Comparison of ENCODE assay signal across 34 mouse cellular contexts in genomic region chr5:114851565-114852236, GRCm38 (mm10). TPM values are rescaled to one million over a fixed set of nuclear protein-coding genes. Genes with fewer than 3 reads are reported as not detected.
A peak's percentile ranks its signal among the peaks of the same experiment; 100 is the strongest.
DNase-seq lines count a peak whose midpoint lies in the region; ATAC-seq lines count a peak whose summit lies in the region.
"Had no signal": no experiment of that assay in that cellular context is flagged by ENCODE, and none has a peak within 500 bp of the region (broad histone marks: within the 10 kb centered on the region; RNA-seq: fewer than 3 reads in every experiment).

No protein-coding gene starts in this region.

- peak; percentile 84 for DNase-seq in heart, adult 11 months
- no peak for DNase-seq in heart, embryonic 10.5 days (ENCODE audit: low spot score)
- no peak for DNase-seq in gastrocnemius, postnatal 4 days (ENCODE audit: low spot score in 2 of 2)
- DNase-seq: adrenal gland, adult 8-10 months; adrenal gland, postnatal 25 days; cerebellum, adult 11-12 months; cerebellum, adult 8-10 months; cerebellum, postnatal 10 days; cerebellum, postnatal 36 days; embryo, embryonic 11 days; gastrocnemius, postnatal 10 days; gastrocnemius, postnatal 36 days; heart, adult 18-20 months had no signal

- no peak overlapping the region for H3K27ac ChIP-seq in heart, embryonic 10.5 days
- no peak overlapping the region for H3K27ac ChIP-seq in kidney, embryonic 14.5 days (ENCODE audit: low read depth, low read length)
- H3K27ac ChIP-seq in kidney, embryonic 16.5 days (ENCODE audit: low read length), result no peak overlapping the region
- H3K27ac ChIP-seq in liver, embryonic 12.5 days, result no peak overlapping the region
- no peak overlapping the region for H3K27ac ChIP-seq in liver, embryonic 15.5 days (replicated peaks)
- H3K27ac ChIP-seq: embryonic facial prominence, embryonic 10.5 days; embryonic facial prominence, embryonic 13.5 days; forebrain, embryonic 10.5 days; forebrain, embryonic 13.5 days; heart, embryonic 13.5 days; hindbrain, embryonic 10.5 days; hindbrain, embryonic 13.5 days had no signal

- no peak overlapping the region for H3K9ac ChIP-seq in kidney, embryonic 14.5 days (ENCODE audit: low read depth, low read length)
- no peak overlapping the region for H3K9ac ChIP-seq in kidney, embryonic 16.5 days (replicated peaks; ENCODE audit: low read length)
- no peak overlapping the region for H3K9ac ChIP-seq in liver, embryonic 12.5 days
- H3K9ac ChIP-seq in liver, embryonic 15.5 days, result no peak overlapping the region
- H3K9ac ChIP-seq: embryonic facial prominence, embryonic 13.5 days; forebrain, embryonic 13.5 days; heart, embryonic 13.5 days; hindbrain, embryonic 13.5 days had no signal

- H3K4me2 ChIP-seq in kidney, embryonic 14.5 days (replicated peaks; ENCODE audit: low read depth, low read length), result no peak overlapping the region
- no peak overlapping the region for H3K4me2 ChIP-seq in kidney, embryonic 16.5 days (replicated peaks; ENCODE audit: low read depth, low read length)
- H3K4me2 ChIP-seq in liver, embryonic 12.5 days, result no peak overlapping the region
- H3K4me2 ChIP-seq in liver, embryonic 15.5 days, result no peak overlapping the region
- H3K4me2 ChIP-seq: embryonic facial prominence, embryonic 13.5 days; forebrain, embryonic 13.5 days; heart, embryonic 13.5 days; hindbrain, embryonic 13.5 days had no signal

- no peaks in the 10 kb centered on the region for H3K36me3 ChIP-seq in heart, embryonic 10.5 days
- no peaks in the 10 kb centered on the region for H3K36me3 ChIP-seq in kidney, embryonic 14.5 days (ENCODE audit: control insufficient read depth, insufficient read depth, low read length)
- no peaks in the 10 kb centered on the region for H3K36me3 ChIP-seq in kidney, embryonic 16.5 days (ENCODE audit: insufficient read depth, low read length)
- no peaks in the 10 kb centered on the region for H3K36me3 ChIP-seq in liver, embryonic 12.5 days
- no peaks in the 10 kb centered on the region for H3K36me3 ChIP-seq in liver, embryonic 15.5 days (replicated peaks)
- H3K36me3 ChIP-seq: embryonic facial prominence, embryonic 10.5 days; embryonic facial prominence, embryonic 13.5 days; forebrain, embryonic 10.5 days; heart, embryonic 13.5 days; hindbrain, embryonic 10.5 days; hindbrain, embryonic 13.5 days had no signal

- H3K9me3 ChIP-seq in heart, embryonic 10.5 days, result no peaks in the 10 kb centered on the region
- H3K9me3 ChIP-seq in kidney, embryonic 14.5 days (ENCODE audit: control insufficient read depth, low read length), result no peaks in the 10 kb centered on the region
- H3K9me3 ChIP-seq in kidney, embryonic 16.5 days (ENCODE audit: low read length), result no peaks in the 10 kb centered on the region
- no peaks in the 10 kb centered on the region for H3K9me3 ChIP-seq in liver, embryonic 12.5 days (replicated peaks)
- H3K9me3 ChIP-seq in liver, embryonic 15.5 days (replicated peaks), result no peaks in the 10 kb centered on the region
- H3K9me3 ChIP-seq: embryonic facial prominence, embryonic 10.5 days; embryonic facial prominence, embryonic 13.5 days; forebrain, embryonic 10.5 days; forebrain, embryonic 13.5 days; heart, embryonic 13.5 days; hindbrain, embryonic 10.5 days; hindbrain, embryonic 13.5 days had no signal

- peaks cover 32% of the 10 kb centered on the region for H3K27me3 ChIP-seq in heart, embryonic 10.5 days (ENCODE audit: insufficient read depth, poor library complexity, severe bottlenecking)
- H3K27me3 ChIP-seq in kidney, embryonic 14.5 days (ENCODE audit: control insufficient read depth, insufficient read depth, low read length), result no peaks in the 10 kb centered on the region
- H3K27me3 ChIP-seq in kidney, embryonic 16.5 days (ENCODE audit: insufficient read depth, low read length), result no peaks in the 10 kb centered on the region
- H3K27me3 ChIP-seq in liver, embryonic 12.5 days (replicated peaks), result peaks cover 16% of the 10 kb centered on the region
- peaks cover 10% of the 10 kb centered on the region; the same call in 1 of the 2 replicates for H3K27me3 ChIP-seq in liver, embryonic 15.5 days
- H3K27me3 ChIP-seq: embryonic facial prominence, embryonic 13.5 days; forebrain, embryonic 13.5 days; hindbrain, embryonic 13.5 days had no signal

- WGBS in heart, embryonic 10.5 days, result 79% methylated on average over 20 of the region's 20 CpGs
- 82% methylated on average over 20 of the region's 20 CpGs for WGBS in kidney, embryonic 14.5 days
- 75% methylated on average over 20 of the region's 20 CpGs for WGBS in kidney, embryonic 16.5 days
- WGBS in liver, embryonic 12.5 days (ENCODE audit: insufficient replicate concordance), result 66% methylated on average over 20 of the region's 20 CpGs
- 66% methylated on average over 20 of the region's 20 CpGs for WGBS in liver, embryonic 15.5 days (ENCODE audit: insufficient replicate concordance)

- no peak overlapping the region for H3K4me3 ChIP-seq in heart, embryonic 10.5 days
- no peak overlapping the region for H3K4me3 ChIP-seq in kidney, embryonic 14.5 days (ENCODE audit: low read length)
- H3K4me3 ChIP-seq in kidney, embryonic 16.5 days (ENCODE audit: low read length), result no peak overlapping the region
- H3K4me3 ChIP-seq in liver, embryonic 12.5 days, result no peak overlapping the region
- no peak overlapping the region for H3K4me3 ChIP-seq in liver, embryonic 15.5 days (replicated peaks)
- H3K4me3 ChIP-seq: embryonic facial prominence, embryonic 10.5 days; embryonic facial prominence, embryonic 13.5 days; erythroblast, embryonic 14.5 days; forebrain, embryonic 10.5 days; forebrain, embryonic 13.5 days; heart, embryonic 13.5 days; hindbrain, embryonic 10.5 days; hindbrain, embryonic 13.5 days had no signal

- no peaks in the 10 kb centered on the region for H3K4me1 ChIP-seq in heart, embryonic 10.5 days
- H3K4me1 ChIP-seq in kidney, embryonic 14.5 days (ENCODE audit: control insufficient read depth, insufficient read depth, low read length), result no peaks in the 10 kb centered on the region
- no peaks in the 10 kb centered on the region for H3K4me1 ChIP-seq in kidney, embryonic 16.5 days (ENCODE audit: insufficient read depth, low read length)
- H3K4me1 ChIP-seq in liver, embryonic 12.5 days, result no peaks in the 10 kb centered on the region
- no peaks in the 10 kb centered on the region for H3K4me1 ChIP-seq in liver, embryonic 15.5 days (replicated peaks)
- H3K4me1 ChIP-seq: embryonic facial prominence, embryonic 10.5 days; forebrain, embryonic 10.5 days; forebrain, embryonic 13.5 days; heart, embryonic 13.5 days; hindbrain, embryonic 10.5 days; hindbrain, embryonic 13.5 days had no signal

- 0 out of 2 replicates have a peak, but pooled peaks have one; percentile 55 for ATAC-seq in kidney, embryonic 14.5 days (ENCODE audit: low FRiP score, low TSS enrichment)
- no peak for ATAC-seq in kidney, embryonic 16.5 days (ENCODE audit: low FRiP score, low TSS enrichment)
- ATAC-seq in liver, embryonic 12.5 days, result 0 out of 2 replicates have a peak, but pooled peaks have one; percentile 37
- ATAC-seq in liver, embryonic 15.5 days (ENCODE audit: insufficient read depth), result peak; percentile 58; the same call in 1 of the 2 replicates
- no peak for ATAC-seq in monocyte, adult 5-6 weeks (replicated peaks; ENCODE audit: insufficient number of reproducible peaks, low FRiP score, low TSS enrichment, poor library complexity, severe bottlenecking)
- ATAC-seq: activated CD4-positive, CD25-positive, alpha-beta regulatory T cell, adult 4 months; forebrain, embryonic 13.5 days; forebrain, embryonic 16.5 days; hindbrain, embryonic 16.5 days had no signal

RNA-seq across cellular contexts. Expression of gene 4930519G04Rik, which starts 1.8 kb away (rescaled TPM):
- not detected in 2 replicates for polyA plus RNA-seq in heart, embryonic 10.5 days (2016; fragmentation: Nextera tagmentation; extraction: Ambion mirVana)
- not detected in 2 replicates for polyA plus RNA-seq in kidney, embryonic 14.5 days (2014; fragmentation: Nextera tagmentation; extraction: Ambion mirVana)
- polyA plus RNA-seq in kidney, embryonic 16.5 days (2015; fragmentation: Nextera tagmentation; extraction: Ambion mirVana), result not detected in 2 replicates
- polyA plus RNA-seq in liver, embryonic 12.5 days (2016; fragmentation: Nextera tagmentation; extraction: Ambion mirVana), result not detected in 2 replicates
- polyA plus RNA-seq in liver, embryonic 15.5 days (2015; fragmentation: Nextera tagmentation; extraction: Ambion mirVana), result not detected in 2 replicates
- not detected for total RNA-seq in gastrocnemius, postnatal 4 days (2021)
- 0.57 TPM in 1 of 3 replicates, not detected in the others for total RNA-seq in monocyte, adult 5-6 weeks (2017)
- total RNA-seq: adrenal gland, adult 8-10 months; adrenal gland, postnatal 25 days; ES-E14; gastrocnemius, adult 18-20 months; gastrocnemius, postnatal 10 days; gastrocnemius, postnatal 36 days; heart, adult 18-20 months; heart, postnatal 25 days had no signal
- polyA plus RNA-seq: activated CD4-positive, CD25-positive, alpha-beta regulatory T cell, adult 4 months; brain, embryonic 14.5 days; embryonic facial prominence, embryonic 10.5 days; forebrain, embryonic 10.5 days; forebrain, embryonic 13.5 days; forebrain, embryonic 16.5 days; heart, embryonic 13.5 days; heart, embryonic 16.5 days; hindbrain, embryonic 10.5 days; hindbrain, embryonic 13.5 days; hindbrain, embryonic 16.5 days had no signal

RNA-seq across cellular contexts. Expression of gene Gm9936, which starts 6.8 kb away (rescaled TPM):
- not detected in 2 replicates for polyA plus RNA-seq in heart, embryonic 10.5 days (2016; fragmentation: Nextera tagmentation; extraction: Ambion mirVana)
- not detected in 2 replicates for polyA plus RNA-seq in kidney, embryonic 14.5 days (2014; fragmentation: Nextera tagmentation; extraction: Ambion mirVana)
- polyA plus RNA-seq in kidney, embryonic 16.5 days (2015; fragmentation: Nextera tagmentation; extraction: Ambion mirVana), result not detected in 2 replicates
- not detected in 2 replicates for polyA plus RNA-seq in liver, embryonic 12.5 days (2016; fragmentation: Nextera tagmentation; extraction: Ambion mirVana)
- polyA plus RNA-seq in liver, embryonic 15.5 days (2015; fragmentation: Nextera tagmentation; extraction: Ambion mirVana), result not detected in 2 replicates
- not detected for total RNA-seq in gastrocnemius, postnatal 4 days (2021)
- not detected in 3 replicates for total RNA-seq in monocyte, adult 5-6 weeks (2017)
- total RNA-seq: adrenal gland, adult 8-10 months; ES-E14; gastrocnemius, adult 18-20 months; gastrocnemius, postnatal 10 days; gastrocnemius, postnatal 36 days; heart, adult 18-20 months; heart, postnatal 25 days had no signal
- polyA plus RNA-seq: activated CD4-positive, CD25-positive, alpha-beta regulatory T cell, adult 4 months; erythroblast, embryonic 14.5 days; heart, embryonic 13.5 days; heart, embryonic 16.5 days had no signal

RNA-seq across cellular contexts. Expression of gene 1500011B03Rik, which starts 28.4 kb away (rescaled TPM):
- polyA plus RNA-seq in heart, embryonic 10.5 days (2016; fragmentation: Nextera tagmentation; extraction: Ambion mirVana), result 58.7 and 77.1 TPM in 2 replicates
- 128 and 143 TPM in 2 replicates for polyA plus RNA-seq in kidney, embryonic 14.5 days (2014; fragmentation: Nextera tagmentation; extraction: Ambion mirVana)
- polyA plus RNA-seq in kidney, embryonic 16.5 days (2015; fragmentation: Nextera tagmentation; extraction: Ambion mirVana), result 105 and 111 TPM in 2 replicates
- 37.4 and 41.8 TPM in 2 replicates for polyA plus RNA-seq in liver, embryonic 12.5 days (2016; fragmentation: Nextera tagmentation; extraction: Ambion mirVana)
- 21.3 and 21.4 TPM in 2 replicates for polyA plus RNA-seq in liver, embryonic 15.5 days (2015; fragmentation: Nextera tagmentation; extraction: Ambion mirVana)
- 10 to 100 TPM; 20.6 to 29.6 TPM for total RNA-seq in gastrocnemius, postnatal 4 days (2021)
- 33.0 to 67.3 TPM (median 42.5 TPM) in 3 replicates for total RNA-seq in monocyte, adult 5-6 weeks (2017)

RNA-seq across cellular contexts. Expression of gene Oasl2, which starts 45.0 kb away (rescaled TPM):
- polyA plus RNA-seq in heart, embryonic 10.5 days (2016; fragmentation: Nextera tagmentation; extraction: Ambion mirVana), result 1.1 and 1.7 TPM in 2 replicates
- 2.2 and 4.0 TPM in 2 replicates for polyA plus RNA-seq in kidney, embryonic 14.5 days (2014; fragmentation: Nextera tagmentation; extraction: Ambion mirVana)
- 4.5 and 4.8 TPM in 2 replicates for polyA plus RNA-seq in kidney, embryonic 16.5 days (2015; fragmentation: Nextera tagmentation; extraction: Ambion mirVana)
- 3.5 and 3.9 TPM in 2 replicates for polyA plus RNA-seq in liver, embryonic 12.5 days (2016; fragmentation: Nextera tagmentation; extraction: Ambion mirVana)
- 3.5 and 3.8 TPM in 2 replicates for polyA plus RNA-seq in liver, embryonic 15.5 days (2015; fragmentation: Nextera tagmentation; extraction: Ambion mirVana)
- 1 to 10 TPM; 1.4 to 2.5 TPM for total RNA-seq in gastrocnemius, postnatal 4 days (2021)
- 10.6 to 17.9 TPM (median 14.4 TPM) in 3 replicates for total RNA-seq in monocyte, adult 5-6 weeks (2017)

Comparison
In these comparisons a context has a peak if more than half of its experiments do, and no peak if none do; other contexts are left out.
1. ATAC-seq: peak in kidney, embryonic 14.5 days (single experiment), liver, embryonic 12.5 days (single experiment) and liver, embryonic 15.5 days (single experiment); none in kidney, embryonic 16.5 days (single experiment) and monocyte, adult 5-6 weeks (single experiment).